Mouse (Mus musculus): ENCODE measurements around the gene Ackr2.

GRCm38 (mm10) chr9:121880840-121881239 lies 17.3 kb upstream of the Ackr2 start:
- no peak for TF ChIP-seq TAL1 (IDR thresholded peaks at IDR 0.05; ENCODE audit: low read length)
- TF ChIP-seq GATA1 (IDR thresholded peaks at IDR 0.05; ENCODE audit: low read length) = no peak

All from erythroblast, embryonic 14.5 days (primary cell).